Mouse (Mus musculus) monocyte, adult 5-6 weeks (primary cell): ENCODE data around the gene Scn2a. TPM values are rescaled to one million over a fixed set of nuclear protein-coding genes. Genes with fewer than 3 reads are reported as not detected.

Experiments
- ATAC-seq: fragments of 153-309, 156-312 bp; replicated peaks from 2 replicates; pipeline ENCODE4 v1.8.0; 2017; ENCODE audit warnings: mild to moderate bottlenecking; ENCODE audit not compliant: low TSS enrichment, insufficient number of reproducible peaks, severe bottlenecking, poor library complexity, low FRiP score
- total RNA-seq: library from RNA; stranded (forward); fragments of 200-1000, 200-491, 200-594 nt; gene quantifications from 3 replicates; pipeline ENCODE4 v1.2.3, GENCODE M21; 2017

Scn2a gene
- not detected in 3 replicates for total RNA-seq

GRCm38 (mm10) chr2:65620556-65621166 lies at the start of gene Scn2a:
Gene Scn2a, plus strand, starts transcription at chr2:65620771.
- ATAC-seq, result no peak

GRCm38 (mm10) chr2:65587679-65588078 lies 32.9 kb upstream of the Scn2a start:
- ATAC-seq, result no peak

- ATAC-seq, result no peak
Measured at GRCm38 (mm10) chr2:65607813-65608212, 12.8 kb upstream of the Scn2a start.

GRCm38 (mm10) chr2:65611887-65612286 lies 8.7 kb upstream of the Scn2a start:
- ATAC-seq, result no peak

- ATAC-seq, result no peak
Measured at GRCm38 (mm10) chr2:65619781-65620180, 790 bp upstream of the Scn2a start.

- ATAC-seq, result no peak
Measured at GRCm38 (mm10) chr2:65621254-65621653, 683 bp downstream of the Scn2a start.

- ATAC-seq, result no peak
Measured at GRCm38 (mm10) chr2:65621838-65622237, 1.3 kb downstream of the Scn2a start.

GRCm38 (mm10) chr2:65652636-65653035 lies 32.1 kb downstream of the Scn2a start:
- ATAC-seq, result no peak

GRCm38 (mm10) chr2:65657031-65657430 lies 36.5 kb downstream of the Scn2a start:
- no peak for ATAC-seq

- ATAC-seq, result no peak
Measured at GRCm38 (mm10) chr2:65658430-65658829, 37.9 kb downstream of the Scn2a start.

- ATAC-seq, result no peak
Measured at GRCm38 (mm10) chr2:65663892-65664291, 43.3 kb downstream of the Scn2a start.

GRCm38 (mm10) chr2:65664481-65664880 lies 43.9 kb downstream of the Scn2a start:
- ATAC-seq, result no peak

GRCm38 (mm10) chr2:65665180-65665579 lies 44.6 kb downstream of the Scn2a start:
- ATAC-seq, result no peak

GRCm38 (mm10) chr2:65667590-65668436 lies 47.2 kb downstream of the Scn2a start:
- no peak for ATAC-seq

GRCm38 (mm10) chr2:65668437-65669135 lies 48.0 kb downstream of the Scn2a start:
- ATAC-seq, result no peak

- no peak for ATAC-seq
Measured at GRCm38 (mm10) chr2:65669561-65669960, 49.0 kb downstream of the Scn2a start.

- no peak for ATAC-seq
Measured at GRCm38 (mm10) chr2:65670153-65670817, 49.7 kb downstream of the Scn2a start.

GRCm38 (mm10) chr2:65679621-65680020 lies 59.0 kb downstream of the Scn2a start:
- no peak for ATAC-seq

- no peak for ATAC-seq
Measured at GRCm38 (mm10) chr2:65685151-65685550, 64.6 kb downstream of the Scn2a start.
